Mouse (Mus musculus): ENCODE results near the gene Numa1. TPM values are rescaled to one million over a fixed set of nuclear protein-coding genes. Genes with fewer than 3 reads are reported as not detected.
"Not testable (repeated sequence)": the region's sequence is repeated elsewhere in the genome, so short reads cannot be mapped to it uniquely, and the experiment has no call there.

The Numa1 gene
- polyA plus RNA-seq, 1 experiment from 2014 or later, result 66.2 TPM

GRCm38 (mm10) chr7:101939758-101940157, 5.8 kb downstream of the Numa1 start:
- H3K9ac ChIP-seq, result no peak overlapping the region
- 0 out of 2 replicates have a peak, but pooled peaks cover 4% of the 10 kb centered on the region for H3K36me3 ChIP-seq (ENCODE audit: poor library complexity, severe bottlenecking)
- no peak overlapping the region for H3K27ac ChIP-seq
- peaks cover 13% of the 10 kb centered on the region for H3K4me1 ChIP-seq
- no peaks in the 10 kb centered on the region for H3K9me3 ChIP-seq (replicated peaks)
- H3K4me2 ChIP-seq, result no peak overlapping the region
- WGBS, result 96% methylated on average over 4 of the region's 4 CpGs
- no peaks in the 10 kb centered on the region for H3K27me3 ChIP-seq
- ATAC-seq, result no peak
- H3K4me3 ChIP-seq, result no peak overlapping the region

- 91% methylated on average over 5 of the region's 5 CpGs for WGBS
- not testable (repeated sequence) for H3K27me3 ChIP-seq; H3K9ac ChIP-seq; H3K4me2 ChIP-seq; H3K4me1 ChIP-seq; H3K9me3 ChIP-seq (replicated peaks); ATAC-seq; H3K27ac ChIP-seq; H3K36me3 ChIP-seq (ENCODE audit: poor library complexity, severe bottlenecking); H3K4me3 ChIP-seq
These were observed 15.1 kb downstream of the Numa1 start for GRCm38 (mm10) chr7:101949008-101949407.

- Histone ChIP-seq H3K9me3 (replicated peaks) (no peaks in the 10 kb centered on the region), H3K27me3 (no peaks in the 10 kb centered on the region), H3K4me1 (no peaks in the 10 kb centered on the region), H3K4me2 (no peak overlapping the region), H3K27ac (no peak overlapping the region), H3K9ac (no peak overlapping the region), H3K36me3 (ENCODE audit: poor library complexity, severe bottlenecking) (no peaks in the 10 kb centered on the region), H3K4me3 (no peak overlapping the region)
- 84% methylated on average over 1 of the region's 1 CpGs for WGBS
- no peak for ATAC-seq
These were observed 17.7 kb downstream of the Numa1 start for GRCm38 (mm10) chr7:101951648-101952047.

GRCm38 (mm10) chr7:101952098-101952497, 18.2 kb downstream of the Numa1 start:
- no peak overlapping the region for H3K4me3 ChIP-seq
- ATAC-seq, result no peak
- 59% methylated on average over 2 of the region's 2 CpGs for WGBS
- H3K27ac ChIP-seq, result no peak overlapping the region
- H3K4me2 ChIP-seq, result no peak overlapping the region
- H3K9ac ChIP-seq, result no peak overlapping the region
- H3K36me3 ChIP-seq (ENCODE audit: poor library complexity, severe bottlenecking), result no peaks in the 10 kb centered on the region
- no peaks in the 10 kb centered on the region for H3K27me3 ChIP-seq
- H3K9me3 ChIP-seq (replicated peaks), result no peaks in the 10 kb centered on the region
- H3K4me1 ChIP-seq, result no peaks in the 10 kb centered on the region

- Histone ChIP-seq H3K4me1 (no peaks in the 10 kb centered on the region), H3K27ac (no peak overlapping the region), H3K4me2 (no peak overlapping the region), H3K4me3 (no peak overlapping the region), H3K36me3 (ENCODE audit: poor library complexity, severe bottlenecking) (no peaks in the 10 kb centered on the region), H3K27me3 (no peaks in the 10 kb centered on the region), H3K9ac (no peak overlapping the region), H3K9me3 (replicated peaks) (no peaks in the 10 kb centered on the region)
- WGBS, result 92% methylated on average over 2 of the region's 2 CpGs
- ATAC-seq, result no peak
These were observed 20.3 kb downstream of the Numa1 start for GRCm38 (mm10) chr7:101954163-101954562.

GRCm38 (mm10) chr7:101955276-101955675, 21.4 kb downstream of the Numa1 start:
- Histone ChIP-seq H3K9ac (no peak overlapping the region), H3K27me3 (no peaks in the 10 kb centered on the region), H3K4me1 (peaks cover 9% of the 10 kb centered on the region; the same call in 1 of the 2 replicates), H3K27ac (no peak overlapping the region), H3K9me3 (replicated peaks) (no peaks in the 10 kb centered on the region), H3K36me3 (ENCODE audit: poor library complexity, severe bottlenecking) (no peaks in the 10 kb centered on the region), H3K4me3 (no peak overlapping the region), H3K4me2 (no peak overlapping the region)
- no peak for ATAC-seq
- WGBS, result 94% methylated on average over 2 of the region's 2 CpGs

GRCm38 (mm10) chr7:101955862-101956261, 22.0 kb downstream of the Numa1 start:
- H3K4me1 ChIP-seq, result peaks cover 9% of the 10 kb centered on the region; the same call in 1 of the 2 replicates
- H3K4me3 ChIP-seq, result no peak overlapping the region
- H3K27ac ChIP-seq, result no peak overlapping the region
- H3K27me3 ChIP-seq, result no peaks in the 10 kb centered on the region
- no peaks in the 10 kb centered on the region for H3K9me3 ChIP-seq (replicated peaks)
- H3K36me3 ChIP-seq (ENCODE audit: poor library complexity, severe bottlenecking), result no peaks in the 10 kb centered on the region
- ATAC-seq, result no peak
- H3K4me2 ChIP-seq, result no peak overlapping the region
- no peak overlapping the region for H3K9ac ChIP-seq
- WGBS, result 64% methylated on average over 4 of the region's 4 CpGs

GRCm38 (mm10) chr7:101956481-101956880, 22.6 kb downstream of the Numa1 start:
- Histone ChIP-seq H3K4me2 (no peak overlapping the region), H3K4me1 (peaks cover 9% of the 10 kb centered on the region; the same call in 1 of the 2 replicates), H3K27me3 (no peaks in the 10 kb centered on the region), H3K36me3 (ENCODE audit: poor library complexity, severe bottlenecking) (no peaks in the 10 kb centered on the region), H3K27ac (no peak overlapping the region), H3K4me3 (no peak overlapping the region), H3K9me3 (replicated peaks) (no peaks in the 10 kb centered on the region), H3K9ac (no peak overlapping the region)
- 96% methylated on average over 1 of the region's 1 CpGs for WGBS
- ATAC-seq, result no peak

GRCm38 (mm10) chr7:101956911-101957310, 23.0 kb downstream of the Numa1 start:
- no peaks in the 10 kb centered on the region for H3K36me3 ChIP-seq (ENCODE audit: poor library complexity, severe bottlenecking)
- ATAC-seq, result no peak
- 90% methylated on average over 5 of the region's 5 CpGs for WGBS
- peaks cover 9% of the 10 kb centered on the region; the same call in 1 of the 2 replicates for H3K4me1 ChIP-seq
- no peak overlapping the region for H3K9ac ChIP-seq
- no peak overlapping the region for H3K4me2 ChIP-seq
- H3K27ac ChIP-seq, result no peak overlapping the region
- no peak overlapping the region for H3K4me3 ChIP-seq
- H3K9me3 ChIP-seq (replicated peaks), result no peaks in the 10 kb centered on the region
- H3K27me3 ChIP-seq, result no peaks in the 10 kb centered on the region

GRCm38 (mm10) chr7:101962829-101963228, 28.9 kb downstream of the Numa1 start:
- Histone ChIP-seq H3K9me3 (replicated peaks) (no peaks in the 10 kb centered on the region), H3K4me1 (peaks cover 20% of the 10 kb centered on the region), H3K9ac (no peak overlapping the region), H3K27ac (no peak overlapping the region), H3K27me3 (no peaks in the 10 kb centered on the region), H3K4me2 (no peak overlapping the region), H3K36me3 (ENCODE audit: poor library complexity, severe bottlenecking) (no peaks in the 10 kb centered on the region), H3K4me3 (no peak overlapping the region)
- 97% methylated on average over 2 of the region's 2 CpGs for WGBS
- ATAC-seq, result no peak

GRCm38 (mm10) chr7:101963621-101964020, 29.7 kb downstream of the Numa1 start:
- Histone ChIP-seq H3K4me1 (peaks cover 27% of the 10 kb centered on the region), H3K27ac (no peak overlapping the region), H3K27me3 (no peaks in the 10 kb centered on the region), H3K9ac (no peak overlapping the region), H3K4me2 (no peak overlapping the region), H3K36me3 (ENCODE audit: poor library complexity, severe bottlenecking) (no peaks in the 10 kb centered on the region), H3K4me3 (no peak overlapping the region), H3K9me3 (replicated peaks) (no peaks in the 10 kb centered on the region)
- 95% methylated on average over 2 of the region's 2 CpGs for WGBS
- ATAC-seq, result no peak

- Histone ChIP-seq H3K4me3 (no peak overlapping the region), H3K27ac (no peak overlapping the region), H3K9me3 (replicated peaks) (no peaks in the 10 kb centered on the region), H3K4me2 (no peak overlapping the region), H3K27me3 (no peaks in the 10 kb centered on the region), H3K9ac (no peak overlapping the region), H3K4me1 (peaks cover 35% of the 10 kb centered on the region), H3K36me3 (ENCODE audit: poor library complexity, severe bottlenecking) (no peaks in the 10 kb centered on the region)
- ATAC-seq, result no peak
- 97% methylated on average over 4 of the region's 4 CpGs for whole genome bisulfite sequencing
These were observed 30.6 kb downstream of the Numa1 start for GRCm38 (mm10) chr7:101964551-101964950.

GRCm38 (mm10) chr7:101965606-101966005, 31.7 kb downstream of the Numa1 start:
- Histone ChIP-seq H3K27me3 (no peaks in the 10 kb centered on the region), H3K9ac (no peak overlapping the region), H3K27ac (no peak overlapping the region), H3K4me1 (peaks cover 29% of the 10 kb centered on the region), H3K4me3 (no peak overlapping the region), H3K4me2 (no peak overlapping the region), H3K9me3 (replicated peaks) (no peaks in the 10 kb centered on the region), H3K36me3 (ENCODE audit: poor library complexity, severe bottlenecking) (no peaks in the 10 kb centered on the region)
- no peak for ATAC-seq
- WGBS, result 84% methylated on average over 2 of the region's 2 CpGs

All from forebrain, embryonic 13.5 days (tissue).